26 mouse cellular contexts compared by ENCODE assay signal in the genomic region with DNA sequence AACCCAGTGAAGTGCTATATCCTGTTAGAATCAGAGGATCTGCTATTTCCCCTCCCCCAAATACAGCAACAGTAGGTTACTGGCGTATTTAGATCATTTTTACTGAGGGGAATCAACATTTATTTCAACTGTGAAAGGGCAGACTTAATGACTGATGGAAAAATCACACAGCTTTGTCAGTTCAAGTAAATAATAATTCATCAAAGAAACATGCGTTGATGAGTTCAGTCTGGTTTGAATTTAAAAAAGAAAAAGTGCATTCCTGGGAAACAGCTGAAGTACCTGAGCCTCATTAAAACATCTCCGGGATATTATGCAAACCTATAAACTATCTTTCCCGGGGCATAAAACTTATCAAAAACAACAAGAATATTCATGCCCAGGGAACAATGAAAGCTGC.
DNase-seq lines count a peak whose midpoint lies in the region; ATAC-seq lines count a peak whose summit lies in the region.
"Had no signal": no experiment of that assay in that cellular context is flagged by ENCODE, and none has a peak within 500 bp of the region (broad histone marks: within the 10 kb centered on the region; RNA-seq: fewer than 3 reads in every experiment).

No protein-coding gene starts in this region.

- H3K27me3 ChIP-seq in embryonic facial prominence, embryonic 10.5 days (replicated peaks; ENCODE audit: low read depth, poor library complexity, severe bottlenecking), result no peaks in the 10 kb centered on the region
- H3K27me3 ChIP-seq in limb, embryonic 13.5 days, result no peaks in the 10 kb centered on the region
- H3K27me3 ChIP-seq: forebrain, embryonic 15.5 days; hindbrain, embryonic 15.5 days; intestine, embryonic 15.5 days; limb, embryonic 15.5 days; liver, embryonic 13.5 days; midbrain, embryonic 12.5 days; neural tube, embryonic 12.5 days had no signal

- H3K4me3 ChIP-seq in embryonic facial prominence, embryonic 10.5 days, result peak overlapping the region; percentile 12; the same call in 1 of the 2 replicates
- no peak overlapping the region for H3K4me3 ChIP-seq in limb, embryonic 13.5 days
- H3K4me3 ChIP-seq: forebrain, embryonic 10.5 days; forebrain, embryonic 15.5 days; heart, embryonic 13.5 days; hindbrain, embryonic 15.5 days; intestine, embryonic 15.5 days; limb, embryonic 15.5 days; liver, embryonic 13.5 days; midbrain, embryonic 12.5 days; myocyte; neural tube, embryonic 12.5 days had no signal

- no peaks in the 10 kb centered on the region for H3K36me3 ChIP-seq in embryonic facial prominence, embryonic 10.5 days (replicated peaks)
- no peaks in the 10 kb centered on the region for H3K36me3 ChIP-seq in limb, embryonic 13.5 days
- H3K36me3 ChIP-seq: forebrain, embryonic 10.5 days; forebrain, embryonic 15.5 days; heart, embryonic 13.5 days; hindbrain, embryonic 15.5 days; intestine, embryonic 15.5 days; limb, embryonic 15.5 days; liver, embryonic 13.5 days; midbrain, embryonic 12.5 days; neural tube, embryonic 12.5 days had no signal

- H3K9ac ChIP-seq in limb, embryonic 13.5 days, result no peak overlapping the region
- H3K9ac ChIP-seq: forebrain, embryonic 15.5 days; heart, embryonic 13.5 days; hindbrain, embryonic 15.5 days; intestine, embryonic 15.5 days; limb, embryonic 15.5 days; liver, embryonic 13.5 days; midbrain, embryonic 12.5 days; neural tube, embryonic 12.5 days had no signal

- no peaks in the 10 kb centered on the region for H3K9me3 ChIP-seq in embryonic facial prominence, embryonic 10.5 days
- no peaks in the 10 kb centered on the region for H3K9me3 ChIP-seq in limb, embryonic 13.5 days
- H3K9me3 ChIP-seq: forebrain, embryonic 10.5 days; forebrain, embryonic 15.5 days; heart, embryonic 13.5 days; hindbrain, embryonic 15.5 days; intestine, embryonic 15.5 days; limb, embryonic 15.5 days; liver, embryonic 13.5 days; midbrain, embryonic 12.5 days; neural tube, embryonic 12.5 days had no signal

- peak overlapping the region; percentile 31 for H3K4me2 ChIP-seq in limb, embryonic 13.5 days (replicated peaks)
- H3K4me2 ChIP-seq: forebrain, embryonic 15.5 days; heart, embryonic 13.5 days; hindbrain, embryonic 15.5 days; intestine, embryonic 15.5 days; limb, embryonic 15.5 days; liver, embryonic 13.5 days; midbrain, embryonic 12.5 days; neural tube, embryonic 12.5 days had no signal

- 37% methylated on average over 4 of the region's 4 CpGs for WGBS in embryonic facial prominence, embryonic 10.5 days
- 20% methylated on average over 4 of the region's 4 CpGs for WGBS in limb, embryonic 13.5 days

- peaks cover 24% of the 10 kb centered on the region for H3K4me1 ChIP-seq in embryonic facial prominence, embryonic 10.5 days
- peaks cover 13% of the 10 kb centered on the region for H3K4me1 ChIP-seq in limb, embryonic 13.5 days
- H3K4me1 ChIP-seq: forebrain, embryonic 10.5 days; forebrain, embryonic 15.5 days; hindbrain, embryonic 15.5 days; intestine, embryonic 15.5 days; liver, embryonic 13.5 days; neural tube, embryonic 12.5 days had no signal

- no peak for ATAC-seq in limb, embryonic 13.5 days (ENCODE audit: low FRiP score, low read depth)
- ATAC-seq: activated CD4-positive, CD25-positive, alpha-beta regulatory T cell, adult 4 months; forebrain, embryonic 15.5 days; intestine, embryonic 15.5 days; lung, postnatal 0 days had no signal

- H3K27ac ChIP-seq in embryonic facial prominence, embryonic 10.5 days (replicated peaks), result peak overlapping the region; percentile 69
- H3K27ac ChIP-seq in limb, embryonic 13.5 days, result no peak overlapping the region
- H3K27ac ChIP-seq: forebrain, embryonic 15.5 days; heart, embryonic 13.5 days; hindbrain, embryonic 15.5 days; intestine, embryonic 15.5 days; limb, embryonic 15.5 days; liver, embryonic 13.5 days; macrophage; midbrain, embryonic 12.5 days; neural tube, embryonic 12.5 days had no signal

- peak; percentile 64 for DNase-seq in NIH3T3 (ENCODE audit: low read depth)
- DNase-seq in embryonic facial prominence, embryonic 10.5 days (ENCODE audit: low spot score), result no peak
- DNase-seq in forelimb bud, embryonic 11.5 days (ENCODE audit: low read depth, low spot score), result peak; percentile 42
- no peak for DNase-seq in heart, adult 11 months
- DNase-seq in frontal cortex, postnatal 25 days (ENCODE audit: low spot score in 2 of 2), result no peak
- DNase-seq: adrenal gland, adult 2 months; adrenal gland, postnatal 36 days; B cell, adult 2 months; heart, postnatal 10 days; liver, embryonic 13.5 days; lung, adult 18-20 months; right cerebral cortex, postnatal 4 days; thymus, postnatal 4 days had no signal

Comparison
In these comparisons a context has a peak if more than half of its experiments do, and no peak if none do; other contexts are left out.
1. DNase-seq: peak in NIH3T3 (single experiment) and forelimb bud, embryonic 11.5 days (single experiment); none in embryonic facial prominence, embryonic 10.5 days (single experiment), heart, adult 11 months (single experiment) and frontal cortex, postnatal 25 days (0 of 2).